Mouse (Mus musculus): ENCODE data around the gene Nudt10. TPM values are rescaled to one million over a fixed set of nuclear protein-coding genes. Genes with fewer than 3 reads are reported as not detected.
"Not testable (repeated sequence)": the region's sequence is repeated elsewhere in the genome, so short reads cannot be mapped to it uniquely, and the experiment has no call there.

Gene Nudt10
- 6.3 and 7.9 TPM in 2 replicates for polyA plus RNA-seq (2015; fragmentation: Nextera tagmentation; extraction: Ambion mirVana)

DNA sequence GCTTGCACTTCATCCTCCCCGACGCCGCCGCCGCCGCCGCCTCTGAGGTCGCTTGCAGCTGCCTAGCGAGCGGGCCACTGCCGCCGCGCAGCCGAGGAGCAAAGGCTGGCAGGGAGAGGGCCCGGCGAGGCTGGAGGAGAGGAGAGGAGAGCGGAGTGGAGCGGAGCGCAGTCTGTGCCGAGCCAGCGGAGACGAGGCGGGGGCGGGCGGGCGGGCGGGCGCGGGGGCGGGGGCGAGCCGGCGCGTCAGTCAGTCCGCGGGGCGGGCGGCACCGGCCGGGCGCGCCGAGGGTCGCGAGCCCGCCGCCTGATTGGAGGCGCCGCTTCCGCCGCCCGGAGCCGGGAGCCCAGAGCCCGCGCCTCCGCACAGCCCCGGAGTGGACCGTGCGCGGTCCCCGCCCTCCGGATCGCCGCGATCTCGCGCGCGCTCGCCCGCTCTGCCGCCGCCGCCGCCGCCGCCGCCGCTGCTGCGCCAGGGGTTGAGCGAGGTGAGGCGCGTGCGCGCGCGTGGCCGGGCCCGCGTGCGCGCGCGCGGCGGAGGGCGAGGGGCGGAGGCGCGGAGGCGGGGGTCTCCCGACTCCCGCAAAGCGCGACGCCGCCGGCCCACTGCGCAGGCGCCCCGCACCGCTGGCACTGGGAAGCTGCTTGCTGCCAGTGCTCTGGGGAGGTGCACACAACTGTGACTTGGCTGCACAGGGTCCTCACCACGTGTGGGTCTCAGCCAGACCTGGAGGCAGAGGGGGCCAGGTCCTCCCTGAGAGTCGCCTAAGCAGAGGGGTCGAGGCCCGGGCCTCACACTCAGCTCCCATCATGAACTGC lies at the start of gene Nudt10:
Gene Nudt10, minus strand, starts transcription at position 193 of the 818 bp plus-strand sequence.
- H3K4me3 ChIP-seq = peak within 1 kb of the TSS; percentile 36
- peak; percentile 88 for ATAC-seq (ENCODE audit: insufficient number of reproducible peaks, insufficient read depth, low FRiP score, low TSS enrichment, low read depth)
- not testable (repeated sequence) for H3K9ac ChIP-seq, H3K4me1 ChIP-seq, H3K36me3 ChIP-seq, H3K9me3 ChIP-seq, H3K27ac ChIP-seq, H3K27me3 ChIP-seq
- WGBS = 11% methylated on average over 8 of the region's 116 CpGs
- peak within 1 kb of the TSS; percentile 52 for H3K4me2 ChIP-seq

DNA sequence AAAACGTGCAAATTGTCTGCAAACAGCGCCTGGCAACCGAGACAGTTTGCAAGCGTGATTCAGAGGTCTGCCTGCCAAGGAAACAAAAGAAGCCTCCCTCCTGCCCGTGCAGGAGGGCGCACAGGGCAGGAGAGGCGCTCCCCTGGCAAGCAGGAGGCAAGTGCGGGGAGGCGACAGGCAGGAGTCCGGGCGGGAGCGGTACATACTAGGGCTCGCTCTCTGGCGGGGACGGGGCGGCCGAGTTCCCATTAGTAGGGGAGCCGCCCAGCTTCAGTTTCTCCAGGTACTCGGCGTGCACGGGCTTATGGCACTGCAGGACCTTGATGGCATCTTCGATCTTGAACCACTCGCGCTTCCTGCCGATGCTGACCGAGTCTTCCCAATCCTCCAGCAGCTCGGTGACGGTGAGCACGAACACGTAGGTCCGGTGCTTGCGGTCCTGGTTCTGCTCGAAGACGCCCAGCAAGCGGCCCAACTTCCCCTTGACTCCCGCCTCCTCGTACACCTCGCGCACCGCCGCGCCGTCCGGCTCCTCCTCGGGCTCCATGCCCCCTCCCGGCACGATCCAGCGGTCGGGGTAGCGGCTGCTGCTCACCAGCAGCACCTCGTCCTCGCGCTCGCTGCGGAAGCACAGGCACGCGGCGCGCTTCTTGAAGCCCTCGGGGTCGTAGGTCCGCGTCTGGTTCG lies 536 bp downstream of the Nudt10 start:
- H3K9me3 ChIP-seq, H3K27ac ChIP-seq, H3K9ac ChIP-seq, H3K27me3 ChIP-seq, H3K4me1 ChIP-seq, H3K36me3 ChIP-seq: not testable (repeated sequence)
- WGBS = 10% methylated on average over 17 of the region's 64 CpGs
- ATAC-seq (ENCODE audit: insufficient number of reproducible peaks, insufficient read depth, low FRiP score, low TSS enrichment, low read depth) = peak; percentile 38; the same call in 1 of the 2 replicates
- H3K4me2 ChIP-seq = peak overlapping the region; percentile 52
- peak overlapping the region; percentile 36 for H3K4me3 ChIP-seq

- H3K4me2 ChIP-seq = peak overlapping the region; percentile 52
- peak overlapping the region; percentile 36 for H3K4me3 ChIP-seq
- H3K9ac ChIP-seq = no peak overlapping the region
- no peaks in the 10 kb centered on the region for H3K9me3 ChIP-seq
- H3K36me3 ChIP-seq = no peaks in the 10 kb centered on the region
- no peaks in the 10 kb centered on the region for H3K27me3 ChIP-seq
- 28% methylated on average over 12 of the region's 12 CpGs for WGBS
- no peak for ATAC-seq (ENCODE audit: insufficient number of reproducible peaks, insufficient read depth, low FRiP score, low TSS enrichment, low read depth)
- H3K4me1 ChIP-seq = no peaks in the 10 kb centered on the region
- no peak overlapping the region for H3K27ac ChIP-seq
Measured at GRCm38 (mm10) chrX:6171718-6172117, 1.1 kb downstream of the Nudt10 start.

Other genes with a start within 250 kb of the Nudt10 start
- gene Nudt11, start 125.6 kb downstream of the Nudt10 start, polyA plus RNA-seq (2015; fragmentation: Nextera tagmentation; extraction: Ambion mirVana) = 4.0 TPM in 2 replicates
- gene AU022751, start 89.6 kb downstream of the Nudt10 start, polyA plus RNA-seq (2015; fragmentation: Nextera tagmentation; extraction: Ambion mirVana) = not detected in 2 replicates
- 0.08 and 0.17 TPM in 2 replicates for gene Bmp15, start 147.7 kb upstream of the Nudt10 start, polyA plus RNA-seq (2015; fragmentation: Nextera tagmentation; extraction: Ambion mirVana)
- 6.9 and 7.9 TPM in 2 replicates for gene Shroom4, start 226.8 kb upstream of the Nudt10 start, polyA plus RNA-seq (2015; fragmentation: Nextera tagmentation; extraction: Ambion mirVana)

Measured in embryonic facial prominence, embryonic 13.5 days (tissue).